Mouse (Mus musculus) ovary, postnatal 36 days (tissue): Measurements from ENCODE around the gene Slc40a1.

Source experiments
- DNase-seq: peaks from one replicate; pipeline ENCODE4 v3.0.0; 2022; ENCODE audit warnings: low spot score, mixed read lengths

Gene Slc40a1

DNA sequence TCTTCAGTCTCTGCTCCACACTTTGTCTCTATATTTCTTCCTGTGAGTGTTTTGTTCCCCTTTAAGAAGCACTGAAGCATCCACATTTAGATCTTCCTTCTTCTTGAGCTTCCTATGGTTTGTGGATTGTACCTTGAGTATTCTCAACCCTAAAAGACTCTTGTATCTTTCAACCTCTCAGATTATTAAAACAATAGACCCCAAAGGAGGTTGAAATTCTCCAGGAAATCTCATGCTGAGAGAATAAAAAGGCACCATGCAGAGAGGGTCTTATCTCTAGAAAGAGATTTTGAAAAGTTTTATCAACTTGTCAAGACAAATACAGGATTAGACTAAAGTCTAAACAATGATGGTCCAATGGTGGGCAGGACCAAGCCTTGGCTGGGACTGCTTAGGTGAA, 42.9 kb downstream of the Slc40a1 start:
- no peak for DNase-seq

- DNase-seq: no peak
Measured at GRCm38 (mm10) chr1:45882076-45882475, 44.2 kb downstream of the Slc40a1 start.

DNA sequence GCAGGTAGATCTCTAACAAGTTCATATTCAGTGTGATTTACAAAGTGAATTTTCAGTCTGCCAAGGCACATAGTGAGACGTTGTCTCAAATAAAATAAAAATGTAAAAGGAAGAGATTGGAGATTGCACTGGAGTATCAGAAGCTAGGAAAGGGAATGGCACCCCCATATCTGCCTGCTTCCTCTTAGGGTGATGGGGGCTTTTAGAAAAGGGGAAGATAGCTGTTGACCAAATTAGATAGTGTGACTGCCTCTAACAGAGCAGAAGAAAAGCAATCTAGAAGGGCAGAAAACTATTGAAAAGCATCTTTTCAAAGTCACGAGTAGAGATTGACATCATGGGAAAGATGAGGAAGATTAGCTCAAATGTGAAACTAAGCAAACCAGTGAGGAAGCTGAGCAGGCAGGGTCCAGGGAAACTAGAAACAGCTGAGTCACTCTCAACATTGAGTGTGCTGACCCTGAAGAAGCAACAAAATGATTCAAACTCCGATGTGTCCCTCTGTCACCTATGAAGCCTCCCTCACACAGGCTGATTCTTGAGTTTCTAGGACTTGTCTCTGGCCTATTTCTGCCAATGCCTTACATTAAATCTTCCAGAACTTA, 45.0 kb downstream of the Slc40a1 start:
- no peak for DNase-seq

DNA sequence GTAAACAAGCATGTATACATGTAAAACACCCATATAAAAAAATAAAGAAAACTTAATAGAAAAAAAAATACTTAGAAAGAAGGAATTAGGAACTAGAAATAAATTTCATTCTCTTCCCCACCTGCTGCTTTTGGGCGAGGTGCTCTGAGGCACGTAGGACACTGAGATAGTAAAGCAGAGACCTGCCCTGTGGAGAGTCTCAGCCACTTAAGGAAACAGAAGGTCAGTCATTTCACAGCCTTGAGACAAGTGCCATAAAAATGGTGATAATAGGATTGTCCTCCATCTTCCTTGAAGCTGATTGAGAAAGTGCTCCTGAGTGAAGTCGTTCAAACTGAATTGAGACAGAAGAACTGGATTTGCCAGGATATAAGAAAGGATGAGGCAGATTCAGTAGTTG, 48.9 kb downstream of the Slc40a1 start:
- DNase-seq: no peak

- no peak for DNase-seq
Measured at GRCm38 (mm10) chr1:45876450-45877198, 49.7 kb downstream of the Slc40a1 start.

DNA sequence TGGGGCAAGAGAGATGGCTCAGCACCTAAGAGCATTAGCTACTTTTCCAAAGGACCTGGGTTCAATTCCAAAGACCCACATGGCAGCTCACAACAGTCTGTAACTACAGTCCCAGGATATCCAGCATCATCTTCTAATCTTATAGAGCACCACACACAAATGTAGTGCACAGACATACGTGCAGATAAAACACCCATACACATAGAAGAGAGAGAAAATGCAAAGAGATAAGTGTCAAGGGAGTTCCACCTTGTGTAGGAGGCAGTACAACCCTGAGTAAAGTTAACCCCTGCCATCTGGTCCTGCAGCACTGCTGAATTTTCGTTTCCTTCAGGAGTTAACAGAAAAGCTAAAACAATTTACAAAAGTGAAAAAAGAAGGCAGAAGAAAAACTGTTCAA, 50.7 kb downstream of the Slc40a1 start:
- no peak for DNase-seq

DNA sequence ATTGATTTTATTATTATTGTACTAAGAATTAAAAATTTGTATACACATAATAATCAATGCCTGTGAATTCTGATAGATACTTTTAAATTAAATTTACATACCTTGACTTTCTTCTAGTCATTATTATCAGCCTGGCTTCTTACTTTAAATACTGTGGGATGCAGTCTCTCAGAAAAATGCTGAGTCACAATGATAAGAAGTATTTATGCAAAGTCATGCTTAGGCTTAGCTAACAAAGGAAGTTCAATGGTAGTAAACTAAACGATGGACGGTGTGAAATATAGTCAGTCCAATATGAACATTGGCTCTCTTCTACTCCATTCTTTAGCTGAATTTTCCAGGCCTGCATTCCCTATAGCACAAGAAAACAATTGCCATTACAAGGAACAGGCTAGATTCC, 53.1 kb downstream of the Slc40a1 start:
- DNase-seq: no peak

GRCm38 (mm10) chr1:45868479-45869137, 57.7 kb downstream of the Slc40a1 start:
- no peak for DNase-seq

DNA sequence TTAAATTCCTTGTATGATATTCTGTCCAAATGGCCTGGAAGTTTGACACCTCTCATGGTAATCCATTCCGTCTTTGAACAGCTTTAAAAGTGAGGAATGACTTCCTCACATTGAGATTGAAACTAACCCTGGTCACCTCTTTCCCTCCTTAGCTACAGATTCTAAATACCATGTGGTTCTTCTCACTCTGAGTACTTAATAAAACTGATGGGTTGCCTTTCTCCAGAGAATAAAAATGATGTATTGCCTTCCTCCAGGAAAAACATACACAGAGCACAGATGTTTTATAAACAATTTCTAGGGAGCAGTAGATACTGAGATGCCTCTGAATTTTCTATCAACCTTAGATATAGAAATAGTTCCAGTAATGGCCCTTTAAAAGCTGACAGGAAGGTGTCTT, 58.3 kb downstream of the Slc40a1 start:
- no peak for DNase-seq

DNA sequence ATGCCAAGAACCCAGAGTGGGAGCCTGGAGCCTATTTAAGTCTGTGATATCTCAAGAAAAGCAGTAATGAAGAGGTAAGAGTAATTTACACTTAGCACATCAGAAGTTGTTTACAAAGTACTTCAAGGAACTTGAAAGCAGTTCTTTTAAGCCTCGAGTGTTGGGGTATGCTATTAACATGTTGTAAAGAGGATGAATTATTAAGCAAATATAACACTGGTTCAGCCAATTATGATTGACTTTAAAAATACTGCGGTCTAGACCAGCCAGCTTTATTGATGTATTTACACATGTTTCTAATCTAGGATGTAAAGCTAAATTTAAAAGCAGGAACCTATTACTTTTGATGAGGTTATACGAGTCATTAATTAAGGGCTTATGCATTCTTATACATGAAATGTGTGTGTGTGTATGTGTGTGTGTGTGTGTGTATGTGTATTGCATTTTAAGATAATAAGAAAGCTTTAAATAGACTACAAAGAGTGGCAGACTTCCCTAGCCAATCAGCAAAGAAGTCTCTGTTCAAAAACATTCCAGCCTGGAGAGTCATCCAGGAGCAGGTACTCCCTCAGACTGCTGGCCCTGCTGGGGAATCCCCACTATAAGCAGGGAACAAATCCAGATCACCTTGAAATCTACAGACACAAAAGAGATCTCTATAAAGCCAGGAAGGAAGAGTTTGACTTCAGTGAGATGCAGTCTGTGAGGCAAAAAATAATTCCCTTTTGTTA, 59.9 kb downstream of the Slc40a1 start:
- no peak for DNase-seq

DNA sequence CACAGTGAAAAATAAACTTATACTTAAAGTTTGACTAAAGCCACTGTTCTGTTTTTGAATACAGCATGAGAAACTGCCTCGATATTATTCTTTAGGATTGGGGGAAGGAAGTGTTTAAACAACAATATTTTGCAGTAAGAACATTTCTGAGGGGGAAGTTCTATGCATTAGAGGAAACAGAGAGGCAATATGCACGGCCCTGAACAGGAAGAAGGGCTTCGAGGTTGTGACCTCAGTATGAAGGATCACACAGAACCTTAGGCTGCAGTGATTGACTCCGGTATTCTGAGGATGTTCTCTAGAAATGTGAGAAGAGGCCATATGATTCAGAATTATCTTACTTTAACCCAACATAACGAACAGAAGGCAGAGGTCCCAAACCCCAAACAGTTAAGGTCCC, 60.6 kb downstream of the Slc40a1 start:
- no peak for DNase-seq

GRCm38 (mm10) chr1:45865316-45865715, 61.0 kb downstream of the Slc40a1 start:
- no peak for DNase-seq

DNA sequence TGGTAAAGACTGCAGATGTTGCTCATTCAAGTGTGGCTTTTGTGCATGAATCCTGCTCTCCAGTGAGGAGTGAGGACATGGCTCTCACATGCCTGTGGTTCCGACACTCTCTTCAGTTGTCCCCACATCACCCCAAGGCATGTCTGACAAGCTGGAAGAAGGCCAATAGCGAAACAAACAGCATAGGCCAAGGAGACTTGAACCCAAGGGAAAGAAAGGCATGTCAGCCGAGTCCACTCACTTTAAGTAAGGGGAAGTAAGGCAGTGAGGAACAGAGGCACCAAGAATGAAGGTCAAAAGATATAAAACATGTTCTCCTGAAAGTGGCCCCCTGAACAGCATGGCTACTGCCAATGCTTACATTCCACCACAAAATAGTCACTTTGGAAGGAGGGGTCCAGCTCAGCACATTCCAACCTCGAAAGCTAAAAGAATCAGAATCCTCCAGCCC, 61.7 kb downstream of the Slc40a1 start:
- no peak for DNase-seq

GRCm38 (mm10) chr1:45863641-45864040, 62.7 kb downstream of the Slc40a1 start:
- DNase-seq: no peak

DNA sequence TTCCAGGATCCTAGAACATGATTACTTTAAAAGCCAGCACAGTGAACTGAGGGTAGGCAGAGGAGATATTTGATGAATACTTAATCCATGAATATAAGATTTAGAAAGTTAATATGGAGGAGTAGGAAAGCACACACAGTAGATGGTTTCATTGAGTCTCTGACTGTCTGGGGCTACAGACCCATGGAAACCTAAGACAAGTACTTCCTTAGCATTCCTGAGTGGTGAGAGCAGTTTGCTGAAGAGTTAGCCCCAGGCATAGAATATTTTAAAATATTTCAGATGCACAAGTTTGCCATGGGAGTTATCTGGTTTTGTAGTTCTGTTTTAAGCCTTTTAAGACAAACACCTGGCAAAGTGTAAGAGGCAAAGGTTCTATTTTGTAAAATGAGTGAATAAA, 65.2 kb downstream of the Slc40a1 start:
- DNase-seq: no peak

DNA sequence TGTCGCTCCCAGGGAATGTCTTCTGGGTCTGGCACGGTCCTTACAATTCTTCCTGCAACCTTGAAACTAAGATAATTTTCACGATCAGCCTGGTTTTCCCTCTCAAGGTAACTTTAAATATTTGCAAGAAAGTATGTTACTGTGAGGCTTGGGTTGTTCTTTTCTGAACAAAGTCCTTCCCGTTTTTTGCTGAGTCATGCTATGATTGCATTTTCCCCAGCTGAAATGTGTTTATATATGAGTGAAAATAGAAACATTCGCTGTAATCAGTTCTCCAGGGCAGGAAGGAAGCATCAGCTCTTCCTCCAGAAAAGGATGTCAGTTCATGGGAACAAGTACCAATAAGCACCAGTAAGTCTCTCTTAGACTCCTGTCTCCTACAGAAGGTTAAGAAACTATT, 66.0 kb downstream of the Slc40a1 start:
- no peak for DNase-seq
